Mouse (Mus musculus) left cerebral cortex, postnatal 10 days (tissue): ENCODE results near the gene Echs1. TPM values are rescaled to one million over a fixed set of nuclear protein-coding genes. Genes with fewer than 3 reads are reported as not detected.
"Not testable (repeated sequence)": the region's sequence is repeated elsewhere in the genome, so short reads cannot be mapped to it uniquely, and the experiment has no call there.

Experiments used
- DNase-seq, 2 experiments: peaks; one replicate each; pipeline ENCODE4 v3.0.0; 2021 to 2022; ENCODE audit warnings: low spot score in 2 of 2, mixed read lengths in 1 of 2; ENCODE audit errors: extremely low spot score in 1 of 2
- intact Hi-C: fragments of 180-260 bp; cut with DNase I; formaldehyde crosslinking; loops from one replicate; pipeline ENCODE4 v1.15.1; 2025
- total RNA-seq, 2 experiments: library from RNA; stranded (reverse); gene quantifications; 2 replicates each; pipeline ENCODE4 v1.2.3; 2021

Gene Echs1
- total RNA-seq = 10 to 100 TPM; 57.3 to 57.5 TPM

- intact Hi-C loops = loop anchor here (5.0 kb wide), 1 partner anchor 34 kb away; the partner anchor contains the start of gene Caly
- DNase-seq = peak; percentile 72 to 93
Observed at GRCm38 (mm10) chr7:140116329-140117054, at the start of gene Echs1. Echs1 (minus strand) TSS chr7:140116476.

- intact Hi-C loops = no loop called here
- DNase-seq = no peak
Observed at GRCm38 (mm10) chr7:140164664-140165063, 48.4 kb upstream of the Echs1 start, which contains the start of gene Olfr522. Olfr522 (minus strand) TSS chr7:140164764.

GRCm38 (mm10) chr7:140160363-140160762 is 44.1 kb upstream of the Echs1 start:
- DNase-seq = no peak
- intact Hi-C loops = no loop called here

- intact Hi-C loops = loop anchor here (10.0 kb wide), 1 partner anchor 670 kb away; the partner anchor contains the start of gene Zfp941
- DNase-seq = peak; percentile 73 to 83
Observed at GRCm38 (mm10) chr7:140154218-140154927, 38.1 kb upstream of the Echs1 start, which contains the start of gene Sprn. Sprn (minus strand) TSS chr7:140154877.

- intact Hi-C loops = loop anchor here (10.0 kb wide), 1 partner anchor 671 kb away; the partner anchor contains the start of gene Zfp941
Observed at GRCm38 (mm10) chr7:140153829-140154217, 37.5 kb upstream of the Echs1 start.

GRCm38 (mm10) chr7:140153383-140153782 is 37.1 kb upstream of the Echs1 start:
- intact Hi-C loops = loop anchor here (10.0 kb wide), 1 partner anchor 671 kb away; the partner anchor contains the start of gene Zfp941
- peak in 1 of 2 experiments; percentile 78 for DNase-seq

More at GRCm38 (mm10) chr7:140153829-140154217, 37.5 kb upstream of the Echs1 start:
- DNase-seq = no peak

GRCm38 (mm10) chr7:140144550-140144949 is 28.3 kb upstream of the Echs1 start:
- DNase-seq = no peak
- intact Hi-C loops = no loop called here

- peak in 1 of 2 experiments; percentile 75 for DNase-seq
- intact Hi-C loops = loop anchor here (2.0 kb wide), 1 partner anchor 61 kb away; no protein-coding TSS in a partner anchor
Observed at GRCm38 (mm10) chr7:140141350-140141749, 25.1 kb upstream of the Echs1 start.

- intact Hi-C loops = no loop called here
- DNase-seq = no peak
Observed at GRCm38 (mm10) chr7:140138021-140138310, 21.7 kb upstream of the Echs1 start.

GRCm38 (mm10) chr7:140137135-140138020 is 21.1 kb upstream of the Echs1 start, which contains the start of gene Mtg1:
Mtg1 (plus strand) TSS chr7:140137564.
- DNase-seq = peak; percentile 96 to 97
- intact Hi-C loops = no loop called here

GRCm38 (mm10) chr7:140135106-140135770 is 19.0 kb upstream of the Echs1 start:
- intact Hi-C loops = no loop called here
- DNase-seq = no peak

GRCm38 (mm10) chr7:140134033-140134432 is 17.8 kb upstream of the Echs1 start:
- intact Hi-C loops, DNase-seq: not testable (repeated sequence)

GRCm38 (mm10) chr7:140132184-140132583 is 15.9 kb upstream of the Echs1 start:
- DNase-seq, intact Hi-C loops: not testable (repeated sequence)

- intact Hi-C loops = no loop called here
- DNase-seq = no peak
Observed at GRCm38 (mm10) chr7:140127911-140128310, 11.6 kb upstream of the Echs1 start.

GRCm38 (mm10) chr7:140126934-140127333 is 10.7 kb upstream of the Echs1 start:
- intact Hi-C loops = no loop called here
- DNase-seq = no peak

- intact Hi-C loops = no loop called here
- no peak for DNase-seq
Observed at GRCm38 (mm10) chr7:140126022-140126350, 9.7 kb upstream of the Echs1 start.

GRCm38 (mm10) chr7:140125278-140126021 is 9.2 kb upstream of the Echs1 start:
- DNase-seq = peak; percentile 83 to 95
- intact Hi-C loops = no loop called here

- DNase-seq = no peak
- intact Hi-C loops = no loop called here
Observed at GRCm38 (mm10) chr7:140124382-140124781, 8.1 kb upstream of the Echs1 start.
